Comparison of ENCODE assay signal across 33 mouse cellular contexts in the genomic region with DNA sequence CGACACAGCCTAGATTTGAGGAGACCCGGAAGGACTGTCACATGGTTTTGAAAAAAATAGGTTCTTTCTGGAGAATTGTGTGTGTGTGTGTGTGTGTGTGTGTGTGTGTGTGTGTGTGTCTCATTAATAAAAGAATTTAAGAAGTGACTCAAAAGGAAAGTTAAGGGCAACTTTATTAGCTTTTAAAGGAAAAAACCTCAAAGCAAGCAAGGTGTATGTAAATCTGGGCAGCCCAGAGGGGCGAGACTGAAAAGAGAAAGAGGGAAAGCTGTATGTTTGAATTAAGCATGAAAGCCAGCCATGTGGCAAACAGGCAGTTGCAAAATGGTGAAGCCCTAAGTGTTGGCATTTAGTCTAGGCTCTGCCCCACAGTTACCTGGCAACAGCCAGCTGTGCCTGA.
"Had no signal": no experiment of that assay in that cellular context is flagged by ENCODE, and none has a peak within 500 bp of the region (broad histone marks: within the 10 kb centered on the region; RNA-seq: fewer than 3 reads in every experiment).

No protein-coding gene starts in this region.

- H3K27me3 ChIP-seq: hindbrain, embryonic 12.5 days; hindbrain, embryonic 15.5 days; intestine, embryonic 15.5 days had no signal

- H3K27ac ChIP-seq: heart, embryonic 10.5 days; heart, embryonic 13.5 days; heart, embryonic 15.5 days; hindbrain, embryonic 10.5 days; hindbrain, embryonic 12.5 days; hindbrain, embryonic 13.5 days; hindbrain, embryonic 14.5 days; hindbrain, embryonic 15.5 days; hindbrain, postnatal 0 days; intestine, embryonic 15.5 days; kidney, embryonic 15.5 days; kidney, postnatal 0 days; layer of hippocampus, adult 2 months had no signal

- H3K4me2 ChIP-seq: heart, embryonic 11.5 days; heart, embryonic 12.5 days; heart, embryonic 13.5 days; heart, embryonic 15.5 days; hindbrain, embryonic 12.5 days; hindbrain, embryonic 13.5 days; hindbrain, embryonic 14.5 days; hindbrain, embryonic 15.5 days; intestine, embryonic 15.5 days; kidney, embryonic 15.5 days had no signal

- H3K9ac ChIP-seq: heart, embryonic 12.5 days; heart, embryonic 13.5 days; heart, embryonic 15.5 days; hindbrain, embryonic 12.5 days; hindbrain, embryonic 13.5 days; hindbrain, embryonic 14.5 days; hindbrain, embryonic 15.5 days; intestine, embryonic 15.5 days; kidney, embryonic 15.5 days had no signal

- ATAC-seq: hindbrain, embryonic 16.5 days; intestine, embryonic 16.5 days had no signal

- H3K4me3 ChIP-seq: heart, embryonic 10.5 days; heart, embryonic 12.5 days; heart, embryonic 13.5 days; heart, embryonic 15.5 days; hindbrain, embryonic 10.5 days; hindbrain, embryonic 12.5 days; hindbrain, embryonic 13.5 days; hindbrain, embryonic 15.5 days; intestine, embryonic 15.5 days; kidney, embryonic 15.5 days; layer of hippocampus, adult 2 months had no signal

- DNase-seq: heart, postnatal 10 days; heart, postnatal 14 days; heart, postnatal 36 days; heart, postnatal 4 days; kidney, adult 11 months; kidney, adult 18-20 months; kidney, adult 2 months; kidney, adult 8-10 months; kidney, adult 9 months; kidney, postnatal 10 days; kidney, postnatal 14 days; kidney, postnatal 25 days; kidney, postnatal 36 days; kidney, postnatal 4 days; layer of hippocampus, adult 9-11 months; layer of hippocampus, postnatal 36 days had no signal

- H3K9me3 ChIP-seq: heart, embryonic 10.5 days; heart, embryonic 15.5 days; hindbrain, embryonic 12.5 days; hindbrain, embryonic 13.5 days; hindbrain, embryonic 15.5 days; intestine, embryonic 15.5 days; kidney, embryonic 15.5 days had no signal

- H3K36me3 ChIP-seq: heart, embryonic 10.5 days; heart, embryonic 12.5 days; heart, embryonic 13.5 days; heart, embryonic 15.5 days; hindbrain, embryonic 10.5 days; hindbrain, embryonic 12.5 days; hindbrain, embryonic 13.5 days; hindbrain, embryonic 15.5 days; intestine, embryonic 15.5 days; kidney, embryonic 15.5 days had no signal

- H3K4me1 ChIP-seq: heart, embryonic 10.5 days; heart, embryonic 12.5 days; heart, embryonic 13.5 days; heart, embryonic 15.5 days had no signal
